Mouse (Mus musculus): ENCODE results near the gene Ccdc57.
"Not testable (repeated sequence)": the region's sequence is repeated elsewhere in the genome, so short reads cannot be mapped to it uniquely, and the experiment has no call there.

The Ccdc57 gene

GRCm38 (mm10) chr11:120789355-120789754 is 143.3 kb downstream of the Ccdc57 start:
- CTCF ChIA-PET: no interaction called here

- CTCF ChIA-PET: not testable (repeated sequence)
Observed at GRCm38 (mm10) chr11:120788460-120788859, 144.2 kb downstream of the Ccdc57 start.

GRCm38 (mm10) chr11:120785145-120785544 is 147.5 kb downstream of the Ccdc57 start:
- CTCF ChIA-PET: no interaction called here

GRCm38 (mm10) chr11:120784064-120784791 is 148.4 kb downstream of the Ccdc57 start, which contains the start of the genes Rfng and Gps1:
TSS of gene Rfng (minus strand) at chr11:120784207.
TSS of gene Gps1 (plus strand) at chr11:120784272.
- CTCF ChIA-PET: interaction anchor here (0.5 kb wide), 1 partner anchor 13 kb away, joined by 4 read pairs; no protein-coding TSS in a partner anchor

GRCm38 (mm10) chr11:120783426-120784063 is 149.1 kb downstream of the Ccdc57 start:
- CTCF ChIA-PET: interaction anchor here (0.5 kb wide), 2 partner anchors 14 to 346 kb away, joined by 3 to 4 read pairs; partner anchors contain the start of gene Nploc4

GRCm38 (mm10) chr11:120781361-120781760 is 151.3 kb downstream of the Ccdc57 start:
- CTCF ChIA-PET: not testable (repeated sequence)

- CTCF ChIA-PET: no interaction called here
Observed at GRCm38 (mm10) chr11:120779876-120780275, 152.8 kb downstream of the Ccdc57 start.

- CTCF ChIA-PET: interaction anchor here (2.1 kb wide), 1 partner anchor 56 kb away, joined by 6 read pairs; the partner anchor contains the start of gene Rac3
Observed at GRCm38 (mm10) chr11:120777123-120777522, 155.5 kb downstream of the Ccdc57 start.
